Mouse (Mus musculus): ENCODE data around the gene Gmcl1.
A peak's percentile ranks its signal among the peaks of the same experiment; 100 is the strongest.

Gene Gmcl1

GRCm38 (mm10) chr6:86660161-86660877, 72.9 kb downstream of the Gmcl1 start:
- DNase-seq (ENCODE audit: low spot score in 2 of 2) = peak; percentile 37 to 72

- no peak for DNase-seq (ENCODE audit: low spot score in 2 of 2)
Measured at GRCm38 (mm10) chr6:86658501-86658900, 74.7 kb downstream of the Gmcl1 start.

- no peak for DNase-seq (ENCODE audit: low spot score in 2 of 2)
Measured at GRCm38 (mm10) chr6:86654270-86654916, 78.8 kb downstream of the Gmcl1 start.

- DNase-seq (ENCODE audit: low spot score in 2 of 2) = no peak
Measured at GRCm38 (mm10) chr6:86653026-86653425, 80.2 kb downstream of the Gmcl1 start.

GRCm38 (mm10) chr6:86646143-86646542, 87.0 kb downstream of the Gmcl1 start:
- no peak for DNase-seq (ENCODE audit: low spot score in 2 of 2)

GRCm38 (mm10) chr6:86645551-86645950, 87.6 kb downstream of the Gmcl1 start:
- DNase-seq (ENCODE audit: low spot score in 2 of 2) = no peak

GRCm38 (mm10) chr6:86644775-86645400, 88.3 kb downstream of the Gmcl1 start:
- no peak for DNase-seq (ENCODE audit: low spot score in 2 of 2)
